Mouse (Mus musculus) neural tube, embryonic 15.5 days (tissue): ENCODE data around the gene Fbxl17. TPM values are rescaled to one million over a fixed set of nuclear protein-coding genes. Genes with fewer than 3 reads are reported as not detected.

Experiments
- ATAC-seq: fragments of 200-750 bp; cut with Nextera tagmentation; 2 replicates; pipeline ENCODE4 v1.8.0; 2017; ENCODE audit warnings: mild to moderate bottlenecking, moderate TSS enrichment, moderate library complexity; ENCODE audit not compliant: low FRiP score
- H3K27ac ChIP-seq: fragments of 300-500 bp; sonication (generic); replicated peaks from 2 replicates; pipeline ENCODE4 v1.5.1; 2015; ENCODE audit warnings: mild to moderate bottlenecking, inconsistent platforms
- H3K27me3 ChIP-seq: fragments of 300-500 bp; sonication (generic); replicated peaks from 2 replicates; pipeline ENCODE4 v1.6.1; 2015; ENCODE audit warnings: inconsistent platforms
- H3K36me3 ChIP-seq: fragments of 300-500 bp; sonication (generic); 2 replicates; pipeline ENCODE4 v1.6.1; 2015; ENCODE audit warnings: inconsistent platforms
- H3K4me1 ChIP-seq: fragments of 300-500 bp; sonication (generic); 2 replicates; pipeline ENCODE4 v1.6.1; 2015; ENCODE audit warnings: inconsistent platforms
- H3K4me2 ChIP-seq: fragments of 300-500 bp; sonication (generic); 2 replicates; pipeline ENCODE4 v1.6.1; 2015; ENCODE audit warnings: inconsistent platforms, mild to moderate bottlenecking, moderate library complexity
- H3K4me3 ChIP-seq: fragments of 300-500 bp; sonication (generic); replicated peaks from 2 replicates; pipeline ENCODE4 v1.5.1; 2015; ENCODE audit warnings: mild to moderate bottlenecking, inconsistent platforms
- H3K9ac ChIP-seq: fragments of 300-500 bp; sonication (generic); replicated peaks from 2 replicates; pipeline ENCODE4 v1.6.1; 2015; ENCODE audit warnings: mild to moderate bottlenecking, inconsistent platforms
- H3K9me3 ChIP-seq: fragments of 300-500 bp; sonication (generic); replicated peaks from 2 replicates; pipeline ENCODE4 v1.6.1; 2016; ENCODE audit warnings: inconsistent platforms
- WGBS: fragments of 180-500 bp; shearing (Covaris S2); methylation state at CpG from one replicate; pipeline ENCODE4 v1.1.7; 2015; ENCODE audit warnings: mixed read lengths; 5-methylcytosine and 5-hydroxymethylcytosine counted together
- polyA plus RNA-seq: library from polyadenylated mRNA; unstranded; fragments of >200 nt; fragmentation: Nextera tagmentation; extraction: Ambion mirVana; gene quantifications from 2 replicates; pipeline ENCODE4 v1.2.1, GENCODE M21; 2015

The Fbxl17 gene
- polyA plus RNA-seq, 1 experiment from 2014 or later = 12.1 TPM

DNA sequence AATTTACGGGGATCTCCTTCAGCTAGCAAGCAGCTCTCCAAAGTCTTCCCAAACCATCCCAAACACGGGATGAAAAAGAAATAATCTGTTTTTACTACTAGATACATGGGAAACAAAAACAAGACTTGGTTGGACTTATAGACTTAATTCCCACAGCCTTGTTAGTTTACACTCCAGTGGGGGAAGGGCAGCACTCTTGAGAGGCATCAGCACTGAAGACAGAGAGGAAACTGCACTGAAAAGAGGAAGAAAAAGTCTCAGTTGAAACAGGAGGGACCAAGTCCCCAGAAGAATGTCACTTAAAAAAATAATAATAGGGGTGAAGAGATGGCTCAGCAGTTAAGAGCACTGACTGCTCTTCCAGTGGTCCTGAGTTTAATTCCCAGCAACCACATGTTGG lies 78.0 kb downstream of the Fbxl17 start:
- Histone ChIP-seq H3K4me1 (no peaks in the 10 kb centered on the region; the same call in 1 of the 2 replicates), H3K36me3 (no peaks in the 10 kb centered on the region; the same call in 1 of the 2 replicates), H3K9ac (no peak overlapping the region), H3K4me2 (no peak overlapping the region), H3K4me3 (no peak overlapping the region), H3K27ac (no peak overlapping the region), H3K27me3 (no peaks in the 10 kb centered on the region), H3K9me3 (no peaks in the 10 kb centered on the region)
- no peak for ATAC-seq
- 89% methylated on average over 2 of the region's 2 CpGs for WGBS

DNA sequence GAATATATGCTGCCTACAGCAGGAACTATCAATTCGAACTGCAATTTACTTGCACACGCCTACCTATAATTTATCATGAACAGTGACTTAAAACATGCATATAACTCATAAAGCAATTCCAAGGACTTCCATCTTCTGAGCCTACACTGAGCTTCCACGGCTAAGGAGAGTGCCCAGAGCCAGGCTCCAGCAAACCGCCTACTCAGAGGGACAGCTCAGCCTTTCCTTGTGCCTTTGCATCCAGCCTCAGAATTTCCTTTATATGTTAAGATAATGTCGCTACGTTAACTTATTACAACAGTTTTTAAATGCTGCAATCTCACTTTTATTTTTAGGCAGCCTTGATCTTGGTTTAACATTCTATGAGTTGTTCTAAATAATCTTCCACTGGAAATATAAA lies 80.3 kb downstream of the Fbxl17 start:
- no peak overlapping the region for H3K4me2 ChIP-seq
- H3K36me3 ChIP-seq = no peaks in the 10 kb centered on the region; the same call in 1 of the 2 replicates
- no peaks in the 10 kb centered on the region for H3K9me3 ChIP-seq
- no peak overlapping the region for H3K9ac ChIP-seq
- WGBS = 83% methylated on average over 6 of the region's 6 CpGs
- no peak for ATAC-seq
- H3K27ac ChIP-seq = no peak overlapping the region
- H3K4me3 ChIP-seq = no peak overlapping the region
- H3K27me3 ChIP-seq = no peaks in the 10 kb centered on the region
- H3K4me1 ChIP-seq = no peaks in the 10 kb centered on the region; the same call in 1 of the 2 replicates

- Histone ChIP-seq H3K9me3 (no peaks in the 10 kb centered on the region), H3K36me3 (peaks cover 7% of the 10 kb centered on the region; the same call in 1 of the 2 replicates), H3K4me2 (no peak overlapping the region), H3K9ac (no peak overlapping the region), H3K4me1 (no peaks in the 10 kb centered on the region), H3K27ac (no peak overlapping the region), H3K4me3 (no peak overlapping the region), H3K27me3 (no peaks in the 10 kb centered on the region)
- ATAC-seq = no peak
- WGBS = 93% methylated on average over 1 of the region's 1 CpGs
These were observed 85.7 kb downstream of the Fbxl17 start for GRCm38 (mm10) chr17:63413973-63414580.

- Histone ChIP-seq H3K27ac (no peak overlapping the region), H3K9me3 (no peaks in the 10 kb centered on the region), H3K36me3 (peaks cover 7% of the 10 kb centered on the region; the same call in 1 of the 2 replicates), H3K4me2 (no peak overlapping the region), H3K4me3 (no peak overlapping the region), H3K4me1 (0 out of 2 replicates have a peak, but pooled peaks cover under 1% of the 10 kb centered on the region), H3K9ac (no peak overlapping the region), H3K27me3 (no peaks in the 10 kb centered on the region)
- WGBS = 79% methylated on average over 3 of the region's 3 CpGs
- ATAC-seq = no peak
These were observed 88.3 kb downstream of the Fbxl17 start for GRCm38 (mm10) chr17:63411564-63411963.

- no peak overlapping the region for H3K9ac ChIP-seq
- 0 out of 2 replicates have a peak, but pooled peaks cover 6% of the 10 kb centered on the region for H3K4me1 ChIP-seq
- H3K36me3 ChIP-seq = peaks cover 7% of the 10 kb centered on the region; the same call in 1 of the 2 replicates
- 97% methylated on average over 2 of the region's 2 CpGs for WGBS
- H3K4me2 ChIP-seq = no peak overlapping the region
- ATAC-seq = no peak
- no peaks in the 10 kb centered on the region for H3K9me3 ChIP-seq
- no peak overlapping the region for H3K27ac ChIP-seq
- H3K4me3 ChIP-seq = no peak overlapping the region
- no peaks in the 10 kb centered on the region for H3K27me3 ChIP-seq
These were observed 89.7 kb downstream of the Fbxl17 start for GRCm38 (mm10) chr17:63410101-63410500.

- Histone ChIP-seq H3K27me3 (no peaks in the 10 kb centered on the region), H3K4me1 (peaks cover 16% of the 10 kb centered on the region; the same call in 1 of the 2 replicates), H3K36me3 (no peaks in the 10 kb centered on the region), H3K9me3 (no peaks in the 10 kb centered on the region), H3K4me2 (no peak overlapping the region), H3K27ac (no peak overlapping the region), H3K9ac (no peak overlapping the region), H3K4me3 (no peak overlapping the region)
- WGBS = 52% methylated on average over 4 of the region's 4 CpGs
- ATAC-seq = no peak
These were observed 93.9 kb downstream of the Fbxl17 start for GRCm38 (mm10) chr17:63405955-63406354.

- H3K9me3 ChIP-seq = no peaks in the 10 kb centered on the region
- ATAC-seq = no peak
These were observed 94.3 kb downstream of the Fbxl17 start for GRCm38 (mm10) chr17:63405471-63405870.

GRCm38 (mm10) chr17:63404968-63405367 lies 94.8 kb downstream of the Fbxl17 start:
- Histone ChIP-seq H3K9ac (no peak overlapping the region), H3K36me3 (no peaks in the 10 kb centered on the region), H3K27ac (no peak overlapping the region), H3K4me2 (no peak overlapping the region), H3K4me1 (peaks cover 16% of the 10 kb centered on the region; the same call in 1 of the 2 replicates), H3K4me3 (no peak overlapping the region), H3K27me3 (no peaks in the 10 kb centered on the region), H3K9me3 (no peaks in the 10 kb centered on the region)
- ATAC-seq = no peak
- WGBS = 57% methylated on average over 2 of the region's 2 CpGs

More at GRCm38 (mm10) chr17:63405471-63405870, 94.3 kb downstream of the Fbxl17 start:
- no peaks in the 10 kb centered on the region for H3K27me3 ChIP-seq
- no peak overlapping the region for H3K9ac ChIP-seq
- WGBS = 81% methylated on average over 4 of the region's 4 CpGs
- peaks cover 16% of the 10 kb centered on the region; the same call in 1 of the 2 replicates for H3K4me1 ChIP-seq
- H3K27ac ChIP-seq = no peak overlapping the region
- no peaks in the 10 kb centered on the region for H3K36me3 ChIP-seq
- H3K4me2 ChIP-seq = no peak overlapping the region
- no peak overlapping the region for H3K4me3 ChIP-seq

- no peak overlapping the region for H3K27ac ChIP-seq
- no peak for ATAC-seq
These were observed 95.9 kb downstream of the Fbxl17 start for GRCm38 (mm10) chr17:63403801-63404415.

GRCm38 (mm10) chr17:63402741-63403681 lies 96.8 kb downstream of the Fbxl17 start:
- 67% methylated on average over 13 of the region's 13 CpGs for WGBS
- ATAC-seq = no peak
- Histone ChIP-seq H3K4me3 (no peak overlapping the region), H3K27me3 (no peaks in the 10 kb centered on the region), H3K27ac (0 out of 2 replicates have a peak overlapping the region, but pooled peaks have one; percentile 23), H3K9me3 (no peaks in the 10 kb centered on the region), H3K4me2 (no peak overlapping the region), H3K36me3 (no peaks in the 10 kb centered on the region), H3K9ac (no peak overlapping the region), H3K4me1 (peaks cover 16% of the 10 kb centered on the region; the same call in 1 of the 2 replicates)

More at GRCm38 (mm10) chr17:63403801-63404415, 95.9 kb downstream of the Fbxl17 start:
- Histone ChIP-seq H3K4me3 (no peak overlapping the region), H3K4me1 (peaks cover 16% of the 10 kb centered on the region; the same call in 1 of the 2 replicates), H3K9me3 (no peaks in the 10 kb centered on the region), H3K27me3 (no peaks in the 10 kb centered on the region), H3K4me2 (no peak overlapping the region), H3K36me3 (no peaks in the 10 kb centered on the region), H3K9ac (no peak overlapping the region)

GRCm38 (mm10) chr17:63402170-63402569 lies 97.6 kb downstream of the Fbxl17 start:
- Histone ChIP-seq H3K9ac (no peak overlapping the region), H3K4me3 (no peak overlapping the region), H3K9me3 (no peaks in the 10 kb centered on the region), H3K27ac (no peak overlapping the region), H3K4me1 (peaks cover 16% of the 10 kb centered on the region; the same call in 1 of the 2 replicates), H3K27me3 (no peaks in the 10 kb centered on the region), H3K36me3 (no peaks in the 10 kb centered on the region), H3K4me2 (no peak overlapping the region)
- ATAC-seq = no peak
- 72% methylated on average over 3 of the region's 3 CpGs for WGBS
